8 mouse cellular contexts compared by ENCODE assay signal in genomic region chr2:57115864-57116365, GRCm38 (mm10). TPM values are rescaled to one million over a fixed set of nuclear protein-coding genes. Genes with fewer than 3 reads are reported as not detected.
DNase-seq lines count a peak whose midpoint lies in the region; ATAC-seq and TF ChIP-seq lines count a peak whose summit lies in the region.

No protein-coding gene starts in this region.

- H3K4me1 ChIP-seq in G1E (ENCODE audit: insufficient read depth, low read depth, low read length), result peaks cover 38% of the 10 kb centered on the region
- H3K4me1 ChIP-seq in liver, embryonic 15.5 days (replicated peaks), result peaks cover 36% of the 10 kb centered on the region

- 0 out of 2 replicates have a peak, but pooled peaks have one; percentile 1 for ATAC-seq in G1E (ENCODE audit: extremely low read depth, insufficient number of reproducible peaks, low FRiP score, poor library complexity, severe bottlenecking)
- peak; percentile 19 for ATAC-seq in liver, embryonic 15.5 days (ENCODE audit: insufficient read depth)
- ATAC-seq in erythroid progenitor cell, adult 5-6 weeks (replicated peaks; ENCODE audit: low FRiP score, poor library complexity, severe bottlenecking), result no peak

- H3K36me3 ChIP-seq in G1E (replicated peaks), result peaks cover 16% of the 10 kb centered on the region
- H3K36me3 ChIP-seq in liver, embryonic 15.5 days (replicated peaks), result no peaks in the 10 kb centered on the region

- peak overlapping the region; percentile 50 for H3K9ac ChIP-seq in liver, embryonic 15.5 days

- H3K9me3 ChIP-seq in G1E (replicated peaks), result 0 out of 2 replicates have a peak, but pooled peaks cover 6% of the 10 kb centered on the region
- H3K9me3 ChIP-seq in liver, embryonic 15.5 days (replicated peaks), result no peaks in the 10 kb centered on the region

- H3K27me3 ChIP-seq in G1E (ENCODE audit: insufficient read depth, low read length), result no peaks in the 10 kb centered on the region
- H3K27me3 ChIP-seq in liver, embryonic 15.5 days, result peaks cover 56% of the 10 kb centered on the region

- DNase-seq in 416B (ENCODE audit: low read depth), result peak; percentile 70
- peak; percentile 57 for DNase-seq in G1E (ENCODE audit: low spot score)
- peak; percentile 75 for DNase-seq in cerebellum, adult 9-10 months
- DNase-seq in gastrocnemius, postnatal 25 days, result peak; percentile 44
- DNase-seq in kidney, adult 11 months, result peak; percentile 21
- peak; percentile 67 for DNase-seq in neural tube, embryonic 10.5 days (ENCODE audit: extremely low spot score, low spot score)

- H3K4me2 ChIP-seq in liver, embryonic 15.5 days, result peak overlapping the region; percentile 94

- H3K4me3 ChIP-seq in G1E (ENCODE audit: low read depth, low read length), result peak overlapping the region; percentile 89
- H3K4me3 ChIP-seq in liver, embryonic 15.5 days (replicated peaks), result peak overlapping the region; percentile 68

- TF ChIP-seq CTCF in G1E (IDR thresholded peaks at IDR 0.05; ENCODE audit: low read depth, low read length), result no peak

- WGBS in liver, embryonic 15.5 days (ENCODE audit: insufficient replicate concordance), result under 1% methylated on average over 27 of the region's 28 CpGs

- H3K27ac ChIP-seq in liver, embryonic 15.5 days (replicated peaks), result no peak overlapping the region

RNA-seq across cellular contexts. Expression of gene Nr4a2, which starts 7.9 kb away (rescaled TPM):
- total RNA-seq in G1E (2014; fragmentation: Nextera tagmentation), result 12.9 and 13.9 TPM in 2 replicates
- total RNA-seq in G1E (2017), result 2.9 and 3.2 TPM in 2 replicates
- polyA plus RNA-seq in G1E (2012), result 2.5 and 3.0 TPM in 2 replicates
- total RNA-seq in gastrocnemius, postnatal 25 days (2021), result 1 to 10 TPM; 1.1 to 1.6 TPM
- 0.28 and 0.31 TPM in 2 replicates for polyA plus RNA-seq in liver, embryonic 15.5 days (2015; fragmentation: Nextera tagmentation; extraction: Ambion mirVana)
- 0.72 TPM in 1 of 2 replicates, not detected in the other for total RNA-seq in erythroid progenitor cell, adult 5-6 weeks (2015; ENCODE audit: low replicate concordance)
- total RNA-seq in erythroid progenitor cell, adult 5-6 weeks (2017; ENCODE audit: low replicate concordance), result 0.13 and 0.68 TPM in 2 replicates

Comparison
In these comparisons a context has a peak if more than half of its experiments do, and no peak if none do; other contexts are left out.
1. DNase-seq: peak in every context shown above with its lines; median percentile 75 in cerebellum, adult 9-10 months; 70 in 416B; 67 in neural tube, embryonic 10.5 days; 57 in G1E; 44 in gastrocnemius, postnatal 25 days; 21 in kidney, adult 11 months.